Mouse (Mus musculus) MEL (cell line): Measurements from ENCODE around the gene Rapgef6. TPM values are rescaled to one million over a fixed set of nuclear protein-coding genes. Genes with fewer than 3 reads are reported as not detected.

ENCODE experiments used
- DNase-seq: peaks from one replicate; pipeline ENCODE4 v3.0.0; 2011; ENCODE audit warnings: low read depth, low spot score
- H3K27ac ChIP-seq: 2 replicates; pipeline ENCODE4 v1.5.1; 2012; ENCODE audit warnings: low read depth, mild to moderate bottlenecking, control low read depth, low read length, moderate library complexity; ENCODE audit not compliant: control insufficient read depth
- H3K27me3 ChIP-seq, 2 experiments: fragments of 150-350 bp in 1 of 2; sonication (generic) in 1 of 2; 2 replicates each; pipeline ENCODE4 v1.6.1; 2012; ENCODE audit warnings: low read length in 2 of 2, mild to moderate bottlenecking in 2 of 2, improper control_type of control experiment in 1 of 2, moderate library complexity in 1 of 2; ENCODE audit not compliant: insufficient read depth in 2 of 2, control insufficient read depth in 1 of 2
- H3K36me3 ChIP-seq, 2 experiments: 2 replicates each; pipeline ENCODE4 v1.6.1; 2012 to 2014; ENCODE audit warnings: low read length in 2 of 2, improper control_type of control experiment in 1 of 2, inconsistent platforms in 1 of 2, mild to moderate bottlenecking in 1 of 2; ENCODE audit not compliant: insufficient read depth in 2 of 2, control insufficient read depth in 1 of 2
- H3K4me1 ChIP-seq, 2 experiments: fragments of 150-350 bp in 1 of 2; sonication (generic) in 1 of 2; 2 replicates each; pipeline ENCODE4 v1.6.1; 2012; ENCODE audit warnings: low read length in 2 of 2, improper control_type of control experiment in 1 of 2, mild to moderate bottlenecking in 1 of 2; ENCODE audit not compliant: insufficient read depth in 2 of 2, control insufficient read depth in 1 of 2
- H3K4me3 ChIP-seq, 2 experiments: fragments of 150-350 bp in 1 of 2; sonication (generic) in 1 of 2; 2 replicates each; pipeline ENCODE4 v1.5.1; 2012; ENCODE audit warnings: low read depth in 2 of 2, low read length in 2 of 2, mild to moderate bottlenecking in 2 of 2, moderate library complexity in 2 of 2, control low read depth in 1 of 2, improper control_type of control experiment in 1 of 2; ENCODE audit not compliant: control insufficient read depth in 1 of 2, insufficient read depth in 1 of 2
- H3K79me2 ChIP-seq: 2 replicates; pipeline ENCODE4 v1.6.1; 2012; ENCODE audit warnings: mild to moderate bottlenecking, low read length, moderate library complexity; ENCODE audit not compliant: control insufficient read depth, poor library complexity, insufficient read depth
- H3K9ac ChIP-seq: 2 replicates; pipeline ENCODE4 v1.6.1; 2012; ENCODE audit warnings: low read depth, mild to moderate bottlenecking, control low read depth, low read length, moderate library complexity; ENCODE audit not compliant: control insufficient read depth, poor library complexity, severe bottlenecking
- H3K9me3 ChIP-seq: fragments of 150-350 bp; sonication (generic); replicated peaks from 2 replicates; pipeline ENCODE4 v1.6.1; 2012; ENCODE audit warnings: mild to moderate bottlenecking, low read length, improper control_type of control experiment, moderate library complexity; ENCODE audit not compliant: insufficient read depth
- BHLHE40 ChIP-seq: IDR thresholded peaks from 2 replicates; pipeline ENCODE4 v1.6.1; 2012; ENCODE audit warnings: low read depth, mild to moderate bottlenecking, inconsistent platforms, low read length, improper control_type of control experiment, borderline replicate concordance
- CHD1 ChIP-seq: IDR thresholded peaks from 2 replicates; pipeline ENCODE4 v1.6.1; 2012; ENCODE audit warnings: low read depth, mild to moderate bottlenecking, inconsistent platforms, low read length, improper control_type of control experiment
- E2F4 ChIP-seq: IDR thresholded peaks from 2 replicates; pipeline ENCODE4 v1.6.1; 2011; ENCODE audit warnings: low read depth, low read length, improper control_type of control experiment, borderline replicate concordance
- ETS1 ChIP-seq: IDR thresholded peaks from 2 replicates; pipeline ENCODE4 v1.6.1; 2012; ENCODE audit warnings: low read depth, mild to moderate bottlenecking, inconsistent platforms, low read length, improper control_type of control experiment, moderate library complexity
- GABPA ChIP-seq: IDR thresholded peaks from 2 replicates; pipeline ENCODE4 v1.6.1; 2012; ENCODE audit warnings: low read depth, mild to moderate bottlenecking, inconsistent platforms, low read length, improper control_type of control experiment, moderate library complexity
- GATA1 ChIP-seq: IDR thresholded peaks from 2 replicates; pipeline ENCODE4 v1.6.1; 2011; ENCODE audit warnings: low read depth, low read length, improper control_type of control experiment
- HCFC1 ChIP-seq: IDR thresholded peaks from 2 replicates; pipeline ENCODE4 v1.6.1; 2012; ENCODE audit warnings: low read depth, mild to moderate bottlenecking, inconsistent platforms, low read length, improper control_type of control experiment, moderate library complexity
- JUND ChIP-seq: IDR thresholded peaks from 2 replicates; pipeline ENCODE4 v1.6.1; 2011; ENCODE audit warnings: low read depth, mild to moderate bottlenecking, improper control_type of control experiment, low read length
- KAT2A ChIP-seq: conservative IDR thresholded peaks from 2 replicates; pipeline ENCODE4 v1.6.1; 2012; ENCODE audit warnings: low read depth, low read length, improper control_type of control experiment, inconsistent platforms
- MAFK ChIP-seq: IDR thresholded peaks from 2 replicates; pipeline ENCODE4 v1.6.1; 2011; ENCODE audit warnings: low read depth, mild to moderate bottlenecking, low read length, improper control_type of control experiment, borderline replicate concordance
- MAZ ChIP-seq: IDR thresholded peaks from 2 replicates; pipeline ENCODE4 v1.6.1; 2012; ENCODE audit warnings: low read depth, mild to moderate bottlenecking, inconsistent platforms, low read length, improper control_type of control experiment
- MXI1 ChIP-seq: IDR thresholded peaks from 2 replicates; pipeline ENCODE4 v1.6.1; 2011; ENCODE audit warnings: mild to moderate bottlenecking, low read depth, low read length, improper control_type of control experiment
- MYB ChIP-seq: IDR thresholded peaks from 2 replicates; pipeline ENCODE4 v1.6.1; 2011; ENCODE audit warnings: mild to moderate bottlenecking, low read depth, low read length, improper control_type of control experiment
- NELFE ChIP-seq: IDR thresholded peaks from 2 replicates; pipeline ENCODE4 v1.6.1; 2011; ENCODE audit warnings: low read depth, low read length, improper control_type of control experiment
- NRF1 ChIP-seq: IDR thresholded peaks from 2 replicates; pipeline ENCODE4 v1.6.1; 2014; ENCODE audit warnings: low read depth, mild to moderate bottlenecking, inconsistent platforms, low read length, improper control_type of control experiment, moderate library complexity; ENCODE audit not compliant: poor library complexity, insufficient read depth, severe bottlenecking
- POLR2A ChIP-seq, 2 experiments: IDR thresholded peaks; 2 replicates each; pipeline ENCODE4 v1.6.1; 2011 to 2012; ENCODE audit warnings: low read length in 2 of 2, mild to moderate bottlenecking in 2 of 2, control low read depth in 1 of 2, improper control_type of control experiment in 1 of 2, low read depth in 1 of 2, moderate library complexity in 1 of 2; ENCODE audit not compliant: control insufficient read depth in 1 of 2, insufficient read depth in 1 of 2, poor library complexity in 1 of 2
- POLR2AphosphoS2 ChIP-seq: IDR thresholded peaks from 2 replicates; pipeline ENCODE4 v1.6.1; 2011; ENCODE audit warnings: low read length, improper control_type of control experiment
- POLR2AphosphoS5 ChIP-seq: IDR thresholded peaks from 2 replicates; pipeline ENCODE4 v1.6.1; 2012; ENCODE audit warnings: low read depth, borderline replicate concordance, mild to moderate bottlenecking, inconsistent platforms, low read length, moderate library complexity, mixed read lengths
- RAD21 ChIP-seq: IDR thresholded peaks from 2 replicates; pipeline ENCODE4 v1.6.1; 2011; ENCODE audit warnings: mild to moderate bottlenecking, low read depth, low read length, improper control_type of control experiment
- RCOR1 ChIP-seq: IDR thresholded peaks from 2 replicates; pipeline ENCODE4 v1.6.1; 2012; ENCODE audit warnings: low read depth, mild to moderate bottlenecking, inconsistent platforms, low read length, improper control_type of control experiment
- TAL1 ChIP-seq: IDR thresholded peaks from 2 replicates; pipeline ENCODE4 v1.6.1; 2012; ENCODE audit warnings: mild to moderate bottlenecking, inconsistent platforms, low read length, moderate library complexity, mixed read lengths
- TBP ChIP-seq: IDR thresholded peaks from 2 replicates; pipeline ENCODE4 v1.8.0; 2011; ENCODE audit warnings: low read depth, low read length, improper control_type of control experiment
- TCF12 ChIP-seq: IDR thresholded peaks from 2 replicates; pipeline ENCODE4 v1.6.1; 2014; ENCODE audit warnings: low read depth, mild to moderate bottlenecking, inconsistent platforms, low read length, improper control_type of control experiment, moderate library complexity
- USF1 ChIP-seq: IDR thresholded peaks from 2 replicates; pipeline ENCODE4 v1.6.1; 2014; ENCODE audit warnings: low read depth, mild to moderate bottlenecking, inconsistent platforms, low read length, improper control_type of control experiment, moderate library complexity
- USF2 ChIP-seq, 2 experiments: IDR thresholded peaks; 2 replicates each; pipeline ENCODE4 v1.6.1; 2011 to 2012; ENCODE audit warnings: improper control_type of control experiment in 2 of 2, low read length in 2 of 2, borderline replicate concordance in 1 of 2, inconsistent platforms in 1 of 2, low read depth in 1 of 2, mild to moderate bottlenecking in 1 of 2; ENCODE audit not compliant: insufficient read depth in 1 of 2
- ZKSCAN1 ChIP-seq: IDR thresholded peaks from 2 replicates; pipeline ENCODE4 v1.6.1; 2012; ENCODE audit warnings: low read depth, mild to moderate bottlenecking, inconsistent platforms, low read length, improper control_type of control experiment, moderate library complexity
- ZNF384 ChIP-seq: IDR thresholded peaks from 2 replicates; pipeline ENCODE4 v1.6.1; 2012; ENCODE audit warnings: low read depth, mild to moderate bottlenecking, inconsistent platforms, low read length, improper control_type of control experiment
- polyA plus RNA-seq, 2 experiments: library from polyadenylated mRNA; stranded (reverse) in 1 of 2; unstranded in 1 of 2; fragments of >175 nt in 1 of 2; fragments of >200 nt in 1 of 2; gene quantifications; 2 replicates each; pipeline versions ENCODE4 v1.2.1 to v1.2.4; 2012; ENCODE audit warnings: low replicate concordance in 2 of 2, low read depth in 1 of 2; ENCODE audit not compliant: insufficient read length in 2 of 2, insufficient read depth in 1 of 2, missing spikeins in 1 of 2
- total RNA-seq: library from RNA; depleted of rRNA; stranded (reverse); fragments of 300-350 nt; gene quantifications from 2 replicates; pipeline ENCODE4 v1.2.3, GENCODE M21; 2012

Gene Rapgef6
- total and polyA plus RNA-seq, 3 experiments, result 21.1 to 31.8 TPM; not detected in 1

DNA sequence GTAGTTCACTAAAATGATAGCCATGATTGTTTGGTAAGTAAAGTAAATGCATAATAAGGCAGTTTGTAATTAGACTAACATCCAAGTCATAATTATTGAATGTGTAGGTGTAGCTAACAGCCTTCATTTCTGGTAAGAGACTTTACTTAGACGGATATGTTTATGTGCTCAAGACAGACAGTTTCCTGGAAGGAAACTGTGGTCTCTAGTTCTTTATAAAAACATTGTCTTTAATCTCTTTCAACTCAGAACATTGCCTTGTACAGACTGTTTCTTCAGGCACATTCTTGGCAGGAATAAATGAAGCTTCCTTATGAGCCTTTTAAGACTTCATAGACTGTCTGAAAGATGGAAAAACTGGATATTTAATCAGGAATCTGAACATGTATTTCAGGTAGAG lies 45.3 kb downstream of the Rapgef6 start:
- Histone ChIP-seq H3K4me1 (no peaks in the 10 kb centered on the region), H3K27me3 (no peaks in the 10 kb centered on the region), H3K9ac (no peak overlapping the region), H3K36me3 (peaks cover 2 to 24% of the 10 kb centered on the region in 2 experiments; a peak in 3 of 4 replicates), H3K79me2 (no peaks in the 10 kb centered on the region), H3K27ac (no peak overlapping the region), H3K4me3 (no peak overlapping the region), H3K9me3 (no peaks in the 10 kb centered on the region)
- TF ChIP-seq MAZ, result no peak
- TF ChIP-seq POLR2AphosphoS5, result no peak
- TF ChIP-seq KAT2A, result no peak
- no peak for TF ChIP-seq RCOR1
- TF ChIP-seq ZKSCAN1, result no peak
- TF ChIP-seq HCFC1, result no peak
- TF ChIP-seq MYB, result no peak
- TF ChIP-seq USF2 (IDR thresholded peaks at IDR 0.05; ENCODE audit: borderline replicate concordance in 1 of 2, insufficient read depth in 1 of 2, low read depth in 1 of 2, low read length in 2 of 2), result no peak
- TF ChIP-seq JUND, result no peak
- TF ChIP-seq NRF1, result no peak
- no peak for DNase-seq

DNA sequence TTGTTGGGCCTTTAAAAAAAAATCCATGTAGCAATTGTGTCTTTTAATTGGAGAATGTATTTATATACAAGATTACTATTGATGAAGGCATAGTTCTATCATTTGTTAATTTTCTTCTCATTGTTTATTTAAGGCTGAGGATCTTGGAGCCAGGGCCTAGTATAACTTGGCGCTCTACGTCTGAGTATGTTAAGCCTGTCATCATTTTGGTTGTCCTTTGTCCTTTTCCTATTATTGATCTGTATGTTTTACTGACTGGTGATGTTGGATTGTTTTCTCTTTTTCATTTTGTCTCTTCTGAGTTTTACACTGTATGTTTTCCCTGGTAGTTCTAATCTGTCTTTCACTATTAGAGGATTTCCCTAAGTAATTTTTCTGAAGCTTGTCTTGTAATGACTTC lies 52.1 kb downstream of the Rapgef6 start:
- Histone ChIP-seq H3K27me3 (no peaks in the 10 kb centered on the region), H3K79me2 (no peaks in the 10 kb centered on the region), H3K9ac (no peak overlapping the region), H3K9me3 (no peaks in the 10 kb centered on the region), H3K27ac (no peak overlapping the region), H3K4me1 (no peaks in the 10 kb centered on the region), H3K4me3 (no peak overlapping the region), H3K36me3 (peaks cover 0 to 27% of the 10 kb centered on the region in 2 experiments; a peak in 2 of 4 replicates)
- no peak for TF ChIP-seq TBP
- TF ChIP-seq GABPA, result no peak
- TF ChIP-seq GATA1, result no peak
- TF ChIP-seq TCF12, result no peak
- no peak for TF ChIP-seq MXI1
- no peak for DNase-seq

- peaks cover 10 to 20% of the 10 kb centered on the region in 2 experiments for H3K4me1 ChIP-seq
- peaks cover 3 to 34% of the 10 kb centered on the region in 2 experiments for H3K36me3 ChIP-seq
- H3K9me3 ChIP-seq, result no peaks in the 10 kb centered on the region
- no peak overlapping the region for H3K27ac ChIP-seq
- no peaks in the 10 kb centered on the region for H3K27me3 ChIP-seq
- H3K4me3 ChIP-seq, result no peak overlapping the region
- H3K9ac ChIP-seq, result no peak overlapping the region
- H3K79me2 ChIP-seq, result no peaks in the 10 kb centered on the region; the same call in 1 of the 2 replicates
- no peak for DNase-seq
- TF ChIP-seq TAL1 (no peak), ETS1 (no peak), MAZ (no peak), E2F4 (no peak), MAFK (no peak), POLR2A (IDR thresholded peaks at IDR 0.05; ENCODE audit: control insufficient read depth in 1 of 2, insufficient read depth in 1 of 2, low read depth in 1 of 2, low read length in 2 of 2, poor library complexity in 1 of 2) (no peak), POLR2AphosphoS2 (no peak), KAT2A (no peak), CHD1 (no peak), MXI1 (no peak), POLR2AphosphoS5 (no peak), MYB (no peak), NELFE (no peak), RAD21 (no peak), ZNF384 (no peak), BHLHE40 (no peak), USF1 (no peak)
Measured at GRCm38 (mm10) chr11:54592585-54592984, 69.9 kb downstream of the Rapgef6 start.
